Mouse (Mus musculus) liver, adult 2 months (tissue): ENCODE measurements around the gene Borcs7. TPM values are rescaled to one million over a fixed set of nuclear protein-coding genes. Genes with fewer than 3 reads are reported as not detected.

Experiments used
- DNase-seq: peaks from one replicate; pipeline ENCODE4 v3.0.0-alpha.2; 2011; ENCODE audit warnings: low read depth, low spot score; ENCODE audit errors: extremely low read depth
- H3K27ac ChIP-seq: fragments of 200-500 bp; replicated peaks from 2 replicates; pipeline ENCODE4 v1.5.1; 2012; ENCODE audit warnings: low read depth, mild to moderate bottlenecking, control low read depth, inconsistent platforms, low read length; ENCODE audit not compliant: insufficient read depth
- H3K27me3 ChIP-seq: fragments of 200-500 bp; 2 replicates; pipeline ENCODE4 v1.6.1; 2012; ENCODE audit warnings: mild to moderate bottlenecking, moderate library complexity, low read length, inconsistent platforms; ENCODE audit not compliant: control insufficient read depth, insufficient read depth
- H3K36me3 ChIP-seq: fragments of 200-500 bp; 2 replicates; pipeline ENCODE4 v1.6.1; 2012; ENCODE audit warnings: low read length, inconsistent platforms; ENCODE audit not compliant: control insufficient read depth, insufficient read depth
- H3K4me1 ChIP-seq: fragments of 200-500 bp; 2 replicates; pipeline ENCODE4 v1.6.1; 2011; ENCODE audit warnings: low read length; ENCODE audit not compliant: control insufficient read depth, insufficient read depth
- H3K4me3 ChIP-seq: fragments of 200-500 bp; 2 replicates; pipeline ENCODE4 v1.5.1; 2011; ENCODE audit warnings: low read depth, mild to moderate bottlenecking, control low read depth, low read length, moderate library complexity; ENCODE audit not compliant: insufficient read depth
- H3K79me2 ChIP-seq: fragments of 200-500 bp; 2 replicates; pipeline ENCODE4 v1.6.1; 2012; ENCODE audit warnings: inconsistent platforms, mild to moderate bottlenecking, low read length, moderate library complexity; ENCODE audit not compliant: control insufficient read depth, insufficient read depth
- H3K9ac ChIP-seq: fragments of 200-500 bp; 2 replicates; pipeline ENCODE4 v1.6.1; 2012; ENCODE audit warnings: low read depth, mild to moderate bottlenecking, control low read depth, inconsistent platforms, low read length
- CTCF ChIP-seq: fragments of 200-500 bp; IDR thresholded peaks from 2 replicates; pipeline ENCODE4 v1.5.1; 2011; ENCODE audit warnings: low read depth, low read length, control low read depth
- POLR2A ChIP-seq: fragments of 200-500 bp; IDR thresholded peaks from 2 replicates; pipeline ENCODE4 v1.6.1; 2011; ENCODE audit warnings: low read length, control low read depth; ENCODE audit not compliant: insufficient read depth; ENCODE audit errors: extremely low read depth
- WGBS: fragments of 180-500 bp; shearing (Covaris S2); methylation state at CpG from one replicate; pipeline ENCODE4 v1.1.7; 2018; 5-methylcytosine and 5-hydroxymethylcytosine counted together
- polyA plus RNA-seq: library from polyadenylated mRNA; depleted of rRNA; stranded (reverse); fragments of >200 nt; gene quantifications from 2 replicates; pipeline ENCODE4 v1.2.3, GENCODE M21; 2012; rRNA removed
- total RNA-seq: library from RNA; depleted of rRNA; stranded (reverse); fragments of >200 nt; gene quantifications from 2 replicates; pipeline ENCODE4 v1.2.3, GENCODE M21; 2014; rRNA removed

Borcs7 gene
- total and polyA plus RNA-seq, 2 experiments: 2.9 to 4.8 TPM

DNA sequence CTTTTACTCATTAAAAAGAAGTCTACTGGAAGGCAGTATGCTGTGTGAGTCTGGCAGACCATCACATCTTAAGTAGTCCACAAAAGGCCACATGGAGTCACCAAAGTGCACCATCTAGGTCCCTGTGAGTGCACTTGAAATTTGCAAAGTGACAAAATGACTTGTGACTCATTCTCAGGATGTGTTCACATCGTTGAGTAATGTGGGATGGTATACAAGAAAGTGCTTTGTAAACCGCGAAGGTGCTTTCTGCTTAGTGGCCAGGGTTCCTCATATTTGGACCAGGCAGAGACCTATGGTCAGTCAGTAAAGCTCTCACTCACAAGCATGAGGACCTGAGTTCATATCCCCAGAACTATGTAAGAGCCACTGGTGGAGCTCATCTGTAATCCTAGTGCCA, 58.1 kb downstream of the Borcs7 start:
- no peaks in the 10 kb centered on the region for H3K27me3 ChIP-seq
- WGBS: 89% methylated on average over 3 of the region's 3 CpGs
- no peak overlapping the region for H3K27ac ChIP-seq
- TF ChIP-seq CTCF (no peak), POLR2A (no peak)
- H3K9ac ChIP-seq: no peak overlapping the region
- no peaks in the 10 kb centered on the region for H3K4me1 ChIP-seq
- no peaks in the 10 kb centered on the region for H3K79me2 ChIP-seq
- DNase-seq: no peak
- no peaks in the 10 kb centered on the region for H3K36me3 ChIP-seq
- no peak overlapping the region for H3K4me3 ChIP-seq

DNA sequence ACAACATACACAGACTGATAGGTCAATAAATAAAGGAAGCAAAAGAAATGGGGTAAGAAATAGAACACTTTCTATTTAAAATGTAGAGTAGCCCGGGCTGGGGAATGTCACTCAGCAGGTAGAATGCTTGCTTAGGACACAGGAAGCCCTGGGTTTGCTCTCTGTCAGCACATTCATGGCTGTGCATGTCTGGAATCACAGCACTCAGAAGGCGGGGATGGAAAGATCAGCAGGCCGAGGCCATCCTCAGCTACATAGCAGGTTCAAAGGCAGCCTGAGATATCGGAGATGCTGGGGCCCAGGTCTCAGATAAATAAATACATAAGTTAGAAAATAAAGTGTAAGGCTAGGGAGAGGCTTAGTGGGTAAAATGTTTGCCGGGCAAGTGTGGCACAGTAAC, 62.5 kb downstream of the Borcs7 start:
- no peak for DNase-seq

More for the DNA sequence above, 62.5 kb downstream of the Borcs7 start:
- no peak overlapping the region for H3K9ac ChIP-seq
- H3K27me3 ChIP-seq: no peaks in the 10 kb centered on the region
- H3K27ac ChIP-seq: no peak overlapping the region
- no peaks in the 10 kb centered on the region for H3K4me1 ChIP-seq
- no peaks in the 10 kb centered on the region for H3K79me2 ChIP-seq
- TF ChIP-seq CTCF: no peak
- no peak for TF ChIP-seq POLR2A
- H3K36me3 ChIP-seq: no peaks in the 10 kb centered on the region
- WGBS: 87% methylated on average over 5 of the region's 5 CpGs
- no peak overlapping the region for H3K4me3 ChIP-seq

Other genes starting within 250 kb of the Borcs7 start
- gene Trim8, start 188.2 kb upstream of the Borcs7 start, total RNA-seq: 7.3 and 9.9 TPM in 2 replicates
- gene Trim8, start 188.2 kb upstream of the Borcs7 start, polyA plus RNA-seq: 17.7 and 20.0 TPM in 2 replicates
- gene Arl3, start 116.7 kb upstream of the Borcs7 start, total RNA-seq: 21.9 and 25.1 TPM in 2 replicates
- 8.7 and 12.7 TPM in 2 replicates for gene Arl3, start 116.7 kb upstream of the Borcs7 start, polyA plus RNA-seq
- gene Sfxn2, start 116.5 kb upstream of the Borcs7 start, total RNA-seq: 33.8 and 34.6 TPM in 2 replicates
- gene Sfxn2, start 116.5 kb upstream of the Borcs7 start, polyA plus RNA-seq: 13.9 and 15.1 TPM in 2 replicates
- 66.7 and 90.9 TPM in 2 replicates for gene Wbp1l, start 90.8 kb upstream of the Borcs7 start, total RNA-seq
- gene Wbp1l, start 90.8 kb upstream of the Borcs7 start, polyA plus RNA-seq: 140 and 169 TPM in 2 replicates
- 106 and 193 TPM in 2 replicates for gene Cyp17a1, start 16.7 kb upstream of the Borcs7 start, total RNA-seq
- 85.1 and 113 TPM in 2 replicates for gene Cyp17a1, start 16.7 kb upstream of the Borcs7 start, polyA plus RNA-seq
- 57.8 and 67.9 TPM in 2 replicates for gene As3mt, start 17.6 kb downstream of the Borcs7 start, total RNA-seq
- 19.3 and 29.3 TPM in 2 replicates for gene As3mt, start 17.6 kb downstream of the Borcs7 start, polyA plus RNA-seq
- 4.4 and 5.3 TPM in 2 replicates for gene Cnnm2, start 71.7 kb downstream of the Borcs7 start, total RNA-seq
- gene Cnnm2, start 71.7 kb downstream of the Borcs7 start, polyA plus RNA-seq: 6.3 and 7.1 TPM in 2 replicates